Mouse (Mus musculus) ES-Bruce4 (cell line): ENCODE data around the gene Tert. TPM values are rescaled to one million over a fixed set of nuclear protein-coding genes. Genes with fewer than 3 reads are reported as not detected.

ENCODE experiments used
- H3K27ac ChIP-seq: 2 replicates; pipeline ENCODE4 v1.5.1; 2012; ENCODE audit warnings: low read length, inconsistent platforms; ENCODE audit not compliant: insufficient read depth
- H3K27me3 ChIP-seq: 2 replicates; pipeline ENCODE4 v1.6.1; 2012; ENCODE audit warnings: mild to moderate bottlenecking, low read length, inconsistent platforms; ENCODE audit not compliant: control insufficient read depth, poor library complexity, insufficient read depth, severe bottlenecking
- H3K36me3 ChIP-seq: 2 replicates; pipeline ENCODE4 v1.6.1; 2012; ENCODE audit warnings: inconsistent platforms, mild to moderate bottlenecking, low read length, moderate library complexity; ENCODE audit not compliant: control insufficient read depth, poor library complexity, insufficient read depth, severe bottlenecking
- H3K4me1 ChIP-seq: one replicate; pipeline ENCODE4 v1.8.1; 2011; ENCODE audit warnings: low read length; ENCODE audit not compliant: control insufficient read depth, insufficient read depth
- H3K4me3 ChIP-seq: 2 replicates; pipeline ENCODE4 v1.5.1; 2011; ENCODE audit warnings: low read depth, mild to moderate bottlenecking, low read length
- H3K9ac ChIP-seq: 2 replicates; pipeline ENCODE4 v1.6.1; 2012; ENCODE audit warnings: low read depth, mild to moderate bottlenecking, inconsistent platforms; ENCODE audit not compliant: poor library complexity, severe bottlenecking
- H3K9me3 ChIP-seq: replicated peaks from 2 replicates; pipeline ENCODE4 v1.6.1; 2012; ENCODE audit warnings: mild to moderate bottlenecking, low read length, inconsistent platforms; ENCODE audit not compliant: control insufficient read depth, poor library complexity, insufficient read depth, severe bottlenecking
- CTCF ChIP-seq: IDR thresholded peaks from one replicate; pipeline ENCODE4 v1.8.1; 2011; ENCODE audit warnings: low read depth, low read length
- EP300 ChIP-seq: IDR thresholded peaks from 2 replicates; pipeline ENCODE4 v1.6.1; 2011; ENCODE audit warnings: low read depth, low read length; ENCODE audit not compliant: insufficient read depth
- POLR2A ChIP-seq: IDR thresholded peaks from one replicate; pipeline ENCODE4 v1.8.1; 2011; ENCODE audit warnings: low read length; ENCODE audit not compliant: insufficient read depth
- polyA plus RNA-seq: library from polyadenylated mRNA; stranded (reverse); fragments of >200 nt; gene quantifications from 2 replicates; pipeline ENCODE4 v1.2.4, GENCODE M21; 2011; ENCODE audit warnings: low read depth; ENCODE audit not compliant: missing spikeins, insufficient read depth, insufficient read length

Gene Tert
- polyA plus RNA-seq, 1 experiment, result 27.7 TPM

DNA sequence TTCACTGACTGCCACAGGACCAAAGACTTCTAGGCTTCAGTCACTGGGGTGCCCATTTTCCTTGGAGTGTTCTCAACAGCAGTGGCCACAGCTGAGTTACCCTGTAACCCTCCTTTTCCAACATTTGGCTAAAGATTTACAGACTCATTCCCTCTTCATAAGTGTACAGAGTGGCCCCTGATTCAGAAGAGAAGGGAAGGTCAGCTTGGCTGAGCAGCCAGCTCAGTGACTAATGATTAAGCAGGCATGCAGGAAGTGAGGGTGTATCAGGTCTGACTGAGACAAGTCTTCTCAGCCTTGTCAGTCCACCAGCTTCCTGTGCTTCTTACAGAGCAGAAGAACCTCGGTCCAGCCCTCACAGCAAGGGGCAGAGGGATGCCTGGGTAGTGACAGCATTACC, 53.7 kb downstream of the Tert start:
- no peak overlapping the region for H3K27ac ChIP-seq
- no peaks in the 10 kb centered on the region for H3K4me1 ChIP-seq
- H3K9ac ChIP-seq, result no peak overlapping the region
- no peaks in the 10 kb centered on the region for H3K9me3 ChIP-seq
- no peak overlapping the region for H3K4me3 ChIP-seq
- TF ChIP-seq EP300, result no peak
- no peak for TF ChIP-seq POLR2A
- no peak for TF ChIP-seq CTCF
- H3K27me3 ChIP-seq, result no peaks in the 10 kb centered on the region
- H3K36me3 ChIP-seq, result no peaks in the 10 kb centered on the region

DNA sequence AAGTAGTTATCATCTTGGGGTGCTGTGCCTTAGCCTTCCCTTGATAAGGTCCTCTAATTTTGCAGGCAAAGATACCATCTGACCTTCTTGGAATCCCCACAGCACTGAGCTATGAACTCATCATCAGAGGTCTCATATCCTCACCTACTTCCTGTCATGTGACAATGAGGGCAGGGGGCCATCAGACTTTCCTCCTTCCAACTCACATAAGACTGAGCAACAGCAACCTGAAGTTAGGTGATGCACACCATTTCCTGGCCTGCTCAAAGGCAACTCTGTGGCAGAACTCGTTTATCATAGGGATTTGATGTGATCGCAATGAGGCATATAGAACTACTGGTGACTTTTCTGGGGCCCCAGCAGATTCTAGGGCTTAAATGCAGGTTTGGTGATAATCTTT, 55.5 kb downstream of the Tert start:
- Histone ChIP-seq H3K4me1 (no peaks in the 10 kb centered on the region), H3K9me3 (no peaks in the 10 kb centered on the region), H3K27me3 (no peaks in the 10 kb centered on the region), H3K9ac (no peak overlapping the region), H3K4me3 (no peak overlapping the region), H3K27ac (no peak overlapping the region), H3K36me3 (no peaks in the 10 kb centered on the region)
- TF ChIP-seq EP300, result no peak
- TF ChIP-seq CTCF, result no peak
- no peak for TF ChIP-seq POLR2A

DNA sequence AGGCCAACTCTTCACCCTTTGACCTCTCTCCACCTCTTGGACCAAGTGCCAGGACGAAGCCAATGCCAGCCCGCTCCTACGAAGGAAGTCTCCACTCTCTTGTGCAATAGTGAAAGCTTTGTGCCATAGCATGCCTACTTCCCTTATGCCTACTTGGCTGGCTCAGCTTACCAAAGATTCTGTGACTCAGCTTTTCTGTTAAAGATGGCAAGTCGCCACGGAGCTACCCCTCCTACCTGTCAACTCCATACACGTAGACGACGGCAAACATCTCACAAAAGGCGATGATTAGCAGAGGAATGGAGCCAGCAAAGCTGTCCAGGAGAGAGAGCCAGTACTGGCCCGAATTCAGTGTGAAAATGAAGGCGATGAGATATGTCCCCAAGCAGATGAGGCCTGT, 57.0 kb downstream of the Tert start:
- H3K9me3 ChIP-seq, result no peaks in the 10 kb centered on the region
- no peaks in the 10 kb centered on the region for H3K4me1 ChIP-seq
- no peak overlapping the region for H3K27ac ChIP-seq
- H3K27me3 ChIP-seq, result no peaks in the 10 kb centered on the region
- no peak overlapping the region for H3K4me3 ChIP-seq
- H3K36me3 ChIP-seq, result no peaks in the 10 kb centered on the region
- H3K9ac ChIP-seq, result no peak overlapping the region
- TF ChIP-seq EP300 (no peak), CTCF (no peak), POLR2A (no peak)

DNA sequence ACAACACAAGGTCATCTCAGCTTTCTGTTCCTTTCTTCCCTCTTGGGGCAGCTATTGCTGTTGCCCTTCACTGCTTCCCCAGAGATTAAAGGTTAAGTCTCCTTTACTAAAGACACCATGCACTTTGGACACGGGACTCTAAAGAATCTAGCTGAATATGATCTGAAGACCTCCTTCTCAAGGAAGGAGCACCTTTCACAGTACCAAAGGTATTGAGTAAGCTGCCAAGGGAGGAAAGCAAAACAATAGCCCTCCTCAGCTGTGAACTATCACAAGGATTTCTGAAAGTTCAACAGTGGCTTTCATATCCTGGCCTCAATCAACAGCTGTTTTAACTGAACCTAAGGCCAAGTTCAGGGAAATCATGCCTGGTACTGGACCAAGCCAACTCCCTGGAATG, 57.7 kb downstream of the Tert start:
- no peak overlapping the region for H3K27ac ChIP-seq
- no peaks in the 10 kb centered on the region for H3K36me3 ChIP-seq

DNA sequence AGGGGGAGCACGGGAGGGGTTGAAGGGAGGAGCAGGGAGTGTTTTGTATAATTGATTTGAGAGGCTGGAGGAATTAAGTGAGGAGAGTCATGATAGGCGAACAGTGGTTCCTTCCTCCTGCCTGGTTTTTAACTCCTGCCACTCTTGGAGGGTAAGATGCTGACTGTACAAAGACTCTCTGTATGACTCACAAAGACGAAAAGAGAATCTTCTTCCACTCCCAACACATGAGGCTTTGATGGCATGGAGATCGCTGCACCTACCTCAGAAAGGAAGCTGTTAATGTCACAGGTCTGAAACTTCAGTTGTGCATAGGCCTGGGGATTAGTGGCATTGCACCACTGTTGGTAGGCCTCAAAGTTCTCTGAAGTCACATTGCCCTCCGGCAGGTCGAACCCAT, 58.8 kb downstream of the Tert start:
- H3K36me3 ChIP-seq, result no peaks in the 10 kb centered on the region
- no peak overlapping the region for H3K9ac ChIP-seq
- H3K4me1 ChIP-seq, result no peaks in the 10 kb centered on the region
- H3K27me3 ChIP-seq, result no peaks in the 10 kb centered on the region
- TF ChIP-seq CTCF, result no peak
- no peak for TF ChIP-seq POLR2A
- TF ChIP-seq EP300, result no peak
- H3K4me3 ChIP-seq, result no peak overlapping the region
- H3K9me3 ChIP-seq, result no peaks in the 10 kb centered on the region
- no peak overlapping the region for H3K27ac ChIP-seq

More for the DNA sequence above, 57.7 kb downstream of the Tert start:
- TF ChIP-seq CTCF, result no peak
- TF ChIP-seq EP300, result no peak
- TF ChIP-seq POLR2A, result no peak
- Histone ChIP-seq H3K9ac (no peak overlapping the region), H3K4me3 (no peak overlapping the region), H3K4me1 (no peaks in the 10 kb centered on the region), H3K9me3 (no peaks in the 10 kb centered on the region), H3K27me3 (no peaks in the 10 kb centered on the region)

DNA sequence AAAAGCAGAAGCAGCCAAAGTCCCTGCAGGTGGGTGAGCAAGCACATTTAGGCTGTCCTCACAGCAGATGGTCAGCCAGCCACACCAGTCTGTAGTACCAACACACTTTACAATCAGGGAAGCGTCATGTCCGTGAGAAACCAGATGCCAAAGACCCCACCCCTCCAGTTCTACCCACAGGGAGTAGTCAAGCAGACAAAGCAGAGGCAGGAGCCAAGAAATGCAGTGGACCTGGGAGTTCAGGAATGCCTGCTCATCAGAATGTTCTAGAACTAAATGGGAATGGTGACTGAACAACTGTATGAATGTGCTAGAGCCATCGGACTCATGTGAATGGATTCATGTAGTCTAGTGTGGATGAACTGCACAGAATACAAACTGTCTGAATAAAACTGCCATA, 60.9 kb downstream of the Tert start:
- H3K36me3 ChIP-seq, result no peaks in the 10 kb centered on the region
- H3K9me3 ChIP-seq, result no peaks in the 10 kb centered on the region
- no peaks in the 10 kb centered on the region for H3K4me1 ChIP-seq
- H3K9ac ChIP-seq, result no peak overlapping the region
- no peak overlapping the region for H3K27ac ChIP-seq
- TF ChIP-seq CTCF (no peak), POLR2A (no peak), EP300 (no peak)
- H3K4me3 ChIP-seq, result no peak overlapping the region
- H3K27me3 ChIP-seq, result no peaks in the 10 kb centered on the region

DNA sequence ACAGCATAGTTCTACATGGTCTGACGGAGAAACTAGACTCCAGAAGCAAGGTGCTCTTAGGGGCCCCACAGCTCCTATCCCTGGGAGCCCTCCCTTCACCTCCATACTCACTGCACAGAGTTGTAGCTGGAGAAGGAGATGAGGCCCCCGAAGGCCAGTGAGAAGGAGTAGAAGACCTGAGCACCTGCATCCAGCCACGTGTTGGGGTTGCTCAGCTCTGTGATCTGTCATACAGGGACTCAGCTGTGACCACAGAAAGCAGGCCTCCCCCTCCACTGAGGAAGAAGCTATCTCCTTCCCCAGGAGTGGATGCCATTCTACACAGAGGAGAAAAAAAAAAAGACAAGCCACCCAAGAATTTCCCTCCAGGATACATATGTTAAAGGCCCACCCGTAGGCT, 62.2 kb downstream of the Tert start:
- H3K27ac ChIP-seq, result no peak overlapping the region
- no peak overlapping the region for H3K9ac ChIP-seq
- no peaks in the 10 kb centered on the region for H3K36me3 ChIP-seq
- H3K9me3 ChIP-seq, result no peaks in the 10 kb centered on the region
- H3K4me3 ChIP-seq, result no peak overlapping the region
- no peak for TF ChIP-seq CTCF
- no peak for TF ChIP-seq POLR2A
- no peak for TF ChIP-seq EP300
- H3K27me3 ChIP-seq, result no peaks in the 10 kb centered on the region
- no peaks in the 10 kb centered on the region for H3K4me1 ChIP-seq
